Mouse (Mus musculus): Measurements from ENCODE around the gene Snrpa1. TPM values are rescaled to one million over a fixed set of nuclear protein-coding genes. Genes with fewer than 3 reads are reported as not detected.
A peak's percentile ranks its signal among the peaks of the same experiment; 100 is the strongest.

The Snrpa1 gene
- polyA plus RNA-seq, 1 experiment from 2014 or later = 98.1 TPM

DNA sequence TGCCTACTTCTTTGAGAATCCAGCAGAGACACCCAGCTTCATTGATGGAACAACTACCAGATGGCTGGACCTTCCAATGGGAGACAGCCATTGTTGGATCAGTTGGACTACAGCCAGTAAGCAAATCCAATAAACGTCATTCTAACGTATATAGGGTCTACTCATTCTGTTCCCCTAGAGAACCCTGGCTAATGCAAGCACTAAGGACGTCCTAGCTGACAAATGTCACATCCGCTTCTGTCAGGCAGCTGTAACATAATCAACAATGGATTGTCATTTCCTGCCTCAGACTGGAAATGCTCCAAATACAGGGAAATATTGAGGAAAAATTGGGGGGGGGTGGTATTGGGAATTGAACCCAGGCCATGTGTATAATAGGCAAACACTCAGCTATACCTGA, 47.0 kb downstream of the Snrpa1 start:
- no peaks in the 10 kb centered on the region for H3K36me3 ChIP-seq
- H3K27ac ChIP-seq (replicated peaks) = no peak overlapping the region
- peaks cover 34% of the 10 kb centered on the region for H3K4me1 ChIP-seq
- peaks cover 6% of the 10 kb centered on the region for H3K27me3 ChIP-seq (replicated peaks)
- no peak overlapping the region for H3K4me2 ChIP-seq
- WGBS = 56% methylated on average over 4 of the region's 4 CpGs
- no peak overlapping the region for H3K9ac ChIP-seq
- no peak for ATAC-seq (ENCODE audit: extremely low read depth, insufficient number of reproducible peaks, low FRiP score, low TSS enrichment)
- H3K9me3 ChIP-seq = no peaks in the 10 kb centered on the region
- H3K4me3 ChIP-seq = no peak overlapping the region

GRCm38 (mm10) chr7:66106581-66107056, 47.8 kb downstream of the Snrpa1 start:
- Histone ChIP-seq H3K9ac (no peak overlapping the region), H3K4me1 (peaks cover 42% of the 10 kb centered on the region), H3K27me3 (replicated peaks) (no peaks in the 10 kb centered on the region), H3K4me3 (no peak overlapping the region), H3K9me3 (no peaks in the 10 kb centered on the region), H3K4me2 (no peak overlapping the region), H3K27ac (replicated peaks) (no peak overlapping the region), H3K36me3 (no peaks in the 10 kb centered on the region)
- ATAC-seq (ENCODE audit: extremely low read depth, insufficient number of reproducible peaks, low FRiP score, low TSS enrichment) = no peak
- WGBS = 69% methylated on average over 7 of the region's 7 CpGs

DNA sequence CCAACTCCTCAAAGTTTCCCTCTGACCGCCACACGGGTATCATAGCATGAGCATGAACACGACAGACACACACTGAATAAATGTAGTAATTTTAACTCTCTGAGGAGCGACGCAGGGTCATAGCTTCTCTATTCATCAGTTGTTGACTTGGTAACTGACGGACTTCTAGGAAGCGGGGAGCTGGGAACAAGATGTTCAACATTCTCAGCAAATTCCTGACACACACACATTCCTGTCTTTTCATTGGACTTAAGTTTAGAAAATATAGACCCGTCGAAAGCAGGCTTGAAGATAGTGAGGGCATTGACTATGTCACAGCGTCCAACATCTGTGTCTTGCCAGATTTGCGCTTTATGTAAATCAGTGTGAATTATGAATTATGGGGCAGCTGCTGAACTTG, 48.4 kb downstream of the Snrpa1 start:
- Histone ChIP-seq H3K4me2 (no peak overlapping the region), H3K36me3 (no peaks in the 10 kb centered on the region), H3K9me3 (no peaks in the 10 kb centered on the region), H3K4me3 (no peak overlapping the region), H3K27me3 (replicated peaks) (no peaks in the 10 kb centered on the region), H3K9ac (no peak overlapping the region), H3K4me1 (peaks cover 45% of the 10 kb centered on the region), H3K27ac (replicated peaks) (no peak overlapping the region)
- 56% methylated on average over 11 of the region's 11 CpGs for WGBS
- ATAC-seq (ENCODE audit: extremely low read depth, insufficient number of reproducible peaks, low FRiP score, low TSS enrichment) = no peak

DNA sequence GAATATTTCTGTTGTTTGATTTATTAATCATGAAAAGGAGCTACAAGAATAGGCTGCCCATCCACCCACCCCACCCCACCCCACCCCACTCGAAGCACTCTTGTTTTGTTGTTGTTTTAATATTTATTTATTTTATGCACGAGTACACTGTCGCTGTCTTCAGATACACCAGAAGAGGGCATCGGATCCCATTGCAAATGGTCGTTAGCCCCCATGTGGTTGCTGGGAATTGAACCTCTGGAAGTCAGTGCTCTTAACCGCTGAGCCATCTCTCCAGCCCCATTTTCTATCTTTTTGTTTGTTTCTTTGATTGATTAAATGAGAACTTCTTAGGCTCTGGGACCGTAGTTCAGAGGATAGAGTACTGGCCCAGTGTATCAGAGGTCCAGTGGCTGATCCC, 49.1 kb downstream of the Snrpa1 start:
- H3K36me3 ChIP-seq = no peaks in the 10 kb centered on the region
- peaks cover 52% of the 10 kb centered on the region for H3K4me1 ChIP-seq
- no peak overlapping the region for H3K27ac ChIP-seq (replicated peaks)
- no peak overlapping the region for H3K4me3 ChIP-seq
- no peaks in the 10 kb centered on the region for H3K9me3 ChIP-seq
- 11% methylated on average over 7 of the region's 7 CpGs for WGBS
- H3K4me2 ChIP-seq = 0 out of 2 replicates have a peak overlapping the region, but pooled peaks have one; percentile 94
- H3K27me3 ChIP-seq (replicated peaks) = no peaks in the 10 kb centered on the region
- no peak overlapping the region for H3K9ac ChIP-seq
- no peak for ATAC-seq (ENCODE audit: extremely low read depth, insufficient number of reproducible peaks, low FRiP score, low TSS enrichment)

- peak within 1 kb of the TSS; percentile 92 for H3K27ac ChIP-seq (replicated peaks)
- H3K4me2 ChIP-seq = peak within 1 kb of the TSS; percentile 94
- H3K9ac ChIP-seq = peak within 1 kb of the TSS; percentile 96
- no peaks in the 10 kb centered on the region for H3K9me3 ChIP-seq
- H3K36me3 ChIP-seq = peaks cover under 1% of the 10 kb centered on the region
- ATAC-seq (ENCODE audit: extremely low read depth, insufficient number of reproducible peaks, low FRiP score, low TSS enrichment) = peak; percentile 74
- no peaks in the 10 kb centered on the region for H3K27me3 ChIP-seq (replicated peaks)
- H3K4me3 ChIP-seq = peak within 1 kb of the TSS; percentile 87
- peaks cover 62% of the 10 kb centered on the region for H3K4me1 ChIP-seq
- under 1% methylated on average over 88 of the region's 123 CpGs for WGBS
These were observed 50.4 kb downstream of the Snrpa1 start, which contains the start of gene Chsy1 for GRCm38 (mm10) chr7:66108961-66109854. Gene Chsy1, plus strand, starts transcription at chr7:66109515.

DNA sequence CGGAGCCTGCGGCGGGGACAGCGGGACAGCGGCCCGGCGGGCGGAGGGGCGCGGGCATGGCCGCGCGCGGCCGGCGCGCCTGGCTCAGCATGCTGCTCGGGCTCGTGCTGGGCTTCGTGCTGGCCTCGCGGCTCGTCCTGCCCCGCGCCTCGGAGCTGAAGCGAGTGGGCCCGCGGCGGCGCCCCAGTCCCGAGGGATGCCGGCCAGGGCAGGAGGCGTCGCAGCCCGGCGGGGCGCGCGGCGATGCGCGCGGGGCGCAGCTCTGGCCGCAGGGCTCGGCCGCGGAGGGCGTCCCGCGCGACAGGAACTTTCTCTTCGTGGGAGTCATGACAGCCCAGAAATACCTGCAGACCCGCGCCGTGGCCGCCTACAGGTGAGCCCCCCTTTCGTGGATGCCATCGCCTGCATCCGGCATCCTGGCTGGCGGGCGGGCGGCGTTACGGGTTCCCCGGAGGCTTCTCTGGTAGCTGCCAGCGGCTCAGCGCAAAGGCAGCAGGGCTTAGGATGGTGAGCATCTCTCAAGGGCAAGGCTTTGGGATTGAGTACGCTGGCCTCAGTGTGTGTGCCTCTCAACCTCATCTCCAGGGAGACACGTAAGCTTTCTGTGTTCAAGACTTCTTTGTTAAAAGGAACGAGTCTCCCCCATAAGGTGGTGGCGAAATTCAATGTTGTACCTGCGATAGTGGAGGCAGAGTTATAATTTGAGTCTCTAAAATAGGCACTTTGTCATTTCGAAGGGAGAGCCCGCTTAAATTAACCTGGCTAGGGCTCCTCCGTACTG, 51.2 kb downstream of the Snrpa1 start:
- WGBS = under 1% methylated on average over 66 of the region's 77 CpGs
- ATAC-seq (ENCODE audit: extremely low read depth, insufficient number of reproducible peaks, low FRiP score, low TSS enrichment) = peak; percentile 27; the same call in 1 of the 2 replicates
- H3K4me2 ChIP-seq = peak overlapping the region; percentile 94
- H3K4me1 ChIP-seq = peaks cover 71% of the 10 kb centered on the region
- peaks cover 4% of the 10 kb centered on the region for H3K36me3 ChIP-seq
- H3K9me3 ChIP-seq = no peaks in the 10 kb centered on the region
- no peaks in the 10 kb centered on the region for H3K27me3 ChIP-seq (replicated peaks)
- H3K4me3 ChIP-seq = peak overlapping the region; percentile 87
- H3K27ac ChIP-seq (replicated peaks) = peak overlapping the region; percentile 92
- H3K9ac ChIP-seq = peak overlapping the region; percentile 96

DNA sequence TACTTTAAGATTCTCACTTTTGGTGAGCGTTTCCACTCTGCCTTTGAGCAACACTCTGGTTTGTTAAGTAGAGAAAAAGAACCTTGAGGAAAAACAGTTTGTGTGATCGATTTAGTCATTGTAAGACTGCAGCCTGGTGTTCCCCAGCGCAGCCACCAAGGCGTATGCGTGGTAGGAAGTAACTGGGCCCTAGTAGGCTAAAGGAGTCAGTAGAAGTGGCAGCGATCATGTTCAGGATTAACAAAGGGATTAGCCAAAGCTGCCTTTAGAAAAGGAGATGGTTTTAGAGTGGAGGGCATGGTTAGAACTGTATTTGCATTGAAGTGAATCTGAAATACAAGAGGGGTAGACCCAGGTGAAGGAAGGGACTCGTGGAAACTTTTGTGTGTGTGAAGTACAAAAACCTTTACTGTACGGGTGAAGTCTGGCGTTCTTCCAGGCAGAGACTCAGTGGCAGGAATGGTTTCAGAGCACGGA, 51.9 kb downstream of the Snrpa1 start:
- Histone ChIP-seq H3K27me3 (replicated peaks) (no peaks in the 10 kb centered on the region), H3K4me1 (peaks cover 73% of the 10 kb centered on the region), H3K4me3 (peak overlapping the region; percentile 87), H3K4me2 (peak overlapping the region; percentile 94), H3K36me3 (peaks cover 4% of the 10 kb centered on the region), H3K9ac (peak overlapping the region; percentile 96), H3K27ac (replicated peaks) (peak overlapping the region; percentile 92), H3K9me3 (no peaks in the 10 kb centered on the region)
- WGBS = 2% methylated on average over 10 of the region's 10 CpGs
- ATAC-seq (ENCODE audit: extremely low read depth, insufficient number of reproducible peaks, low FRiP score, low TSS enrichment) = no peak

DNA sequence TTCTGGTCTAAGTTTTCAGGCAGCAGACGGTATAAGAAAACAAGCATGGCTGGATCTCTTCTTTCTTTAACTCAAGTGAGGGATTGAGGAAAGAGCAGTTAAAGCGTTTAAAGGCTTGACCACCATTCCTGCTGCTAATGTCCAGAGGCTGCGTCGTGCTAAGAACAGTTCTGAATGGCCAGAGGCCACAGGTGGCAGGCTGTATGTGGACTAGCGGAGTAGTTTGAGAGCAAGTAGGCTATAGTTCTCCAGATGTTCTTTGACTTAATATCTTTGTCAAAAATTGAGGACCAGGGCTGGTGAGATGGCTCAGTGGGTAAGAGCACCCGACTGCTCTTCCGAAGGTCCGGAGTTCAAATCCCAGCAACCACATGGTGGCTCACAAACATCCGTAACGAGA, 52.4 kb downstream of the Snrpa1 start:
- peaks cover 75% of the 10 kb centered on the region for H3K4me1 ChIP-seq
- 63% methylated on average over 10 of the region's 10 CpGs for WGBS
- no peaks in the 10 kb centered on the region for H3K27me3 ChIP-seq (replicated peaks)
- H3K36me3 ChIP-seq = peaks cover 4% of the 10 kb centered on the region
- H3K27ac ChIP-seq (replicated peaks) = peak overlapping the region; percentile 92
- peak overlapping the region; percentile 96 for H3K9ac ChIP-seq
- H3K4me2 ChIP-seq = peak overlapping the region; percentile 94
- ATAC-seq (ENCODE audit: extremely low read depth, insufficient number of reproducible peaks, low FRiP score, low TSS enrichment) = no peak
- no peaks in the 10 kb centered on the region for H3K9me3 ChIP-seq
- peak overlapping the region; percentile 87 for H3K4me3 ChIP-seq

DNA sequence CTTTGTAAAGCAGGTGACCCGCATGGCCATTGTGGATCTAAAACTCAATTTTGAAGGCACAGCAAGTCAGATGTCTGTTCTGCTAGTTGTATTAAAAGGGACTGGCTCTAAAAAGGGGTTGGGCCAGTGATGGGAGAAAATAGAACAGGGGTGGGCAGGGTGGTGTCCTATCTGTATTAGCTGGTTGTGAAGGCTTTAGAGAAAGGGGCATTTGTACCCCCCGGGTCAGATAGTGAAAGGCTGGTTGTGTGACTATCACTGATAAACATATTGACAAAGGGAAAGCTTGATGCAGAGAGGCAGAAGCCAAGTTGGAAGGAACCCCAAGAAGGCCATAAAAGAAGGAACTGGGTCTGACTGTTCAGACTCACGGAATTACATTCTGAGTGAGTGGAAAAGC, 54.8 kb downstream of the Snrpa1 start:
- Histone ChIP-seq H3K27ac (replicated peaks) (0 out of 2 replicates have a peak overlapping the region, but pooled peaks have one; percentile 15), H3K4me1 (peaks cover 75% of the 10 kb centered on the region), H3K4me3 (no peak overlapping the region), H3K9me3 (no peaks in the 10 kb centered on the region), H3K36me3 (peaks cover 4% of the 10 kb centered on the region), H3K4me2 (peak overlapping the region; percentile 34), H3K9ac (peak overlapping the region; percentile 45), H3K27me3 (replicated peaks) (no peaks in the 10 kb centered on the region)
- 70% methylated on average over 3 of the region's 3 CpGs for WGBS
- ATAC-seq (ENCODE audit: extremely low read depth, insufficient number of reproducible peaks, low FRiP score, low TSS enrichment) = no peak

- Histone ChIP-seq H3K4me3 (no peak overlapping the region), H3K9me3 (no peaks in the 10 kb centered on the region), H3K9ac (peak overlapping the region; percentile 50), H3K27ac (replicated peaks) (no peak overlapping the region), H3K4me2 (peak overlapping the region; percentile 26; the same call in 1 of the 2 replicates), H3K36me3 (peaks cover 4% of the 10 kb centered on the region), H3K27me3 (replicated peaks) (no peaks in the 10 kb centered on the region), H3K4me1 (peaks cover 86% of the 10 kb centered on the region)
- 53% methylated on average over 11 of the region's 11 CpGs for WGBS
- no peak for ATAC-seq (ENCODE audit: extremely low read depth, insufficient number of reproducible peaks, low FRiP score, low TSS enrichment)
These were observed 57.1 kb downstream of the Snrpa1 start for GRCm38 (mm10) chr7:66115821-66116343.
